Mouse (Mus musculus) c-Kit-negative CD71-positive TER-119-positive erythroid progenitor cells, embryonic 14.5 days (primary cell): ENCODE results near the gene Egln1.

ENCODE experiments used
- DNase-seq: peaks from one replicate; pipeline ENCODE4 v3.0.0-alpha.2; 2013; ENCODE audit warnings: low read depth, low spot score

Gene Egln1

DNA sequence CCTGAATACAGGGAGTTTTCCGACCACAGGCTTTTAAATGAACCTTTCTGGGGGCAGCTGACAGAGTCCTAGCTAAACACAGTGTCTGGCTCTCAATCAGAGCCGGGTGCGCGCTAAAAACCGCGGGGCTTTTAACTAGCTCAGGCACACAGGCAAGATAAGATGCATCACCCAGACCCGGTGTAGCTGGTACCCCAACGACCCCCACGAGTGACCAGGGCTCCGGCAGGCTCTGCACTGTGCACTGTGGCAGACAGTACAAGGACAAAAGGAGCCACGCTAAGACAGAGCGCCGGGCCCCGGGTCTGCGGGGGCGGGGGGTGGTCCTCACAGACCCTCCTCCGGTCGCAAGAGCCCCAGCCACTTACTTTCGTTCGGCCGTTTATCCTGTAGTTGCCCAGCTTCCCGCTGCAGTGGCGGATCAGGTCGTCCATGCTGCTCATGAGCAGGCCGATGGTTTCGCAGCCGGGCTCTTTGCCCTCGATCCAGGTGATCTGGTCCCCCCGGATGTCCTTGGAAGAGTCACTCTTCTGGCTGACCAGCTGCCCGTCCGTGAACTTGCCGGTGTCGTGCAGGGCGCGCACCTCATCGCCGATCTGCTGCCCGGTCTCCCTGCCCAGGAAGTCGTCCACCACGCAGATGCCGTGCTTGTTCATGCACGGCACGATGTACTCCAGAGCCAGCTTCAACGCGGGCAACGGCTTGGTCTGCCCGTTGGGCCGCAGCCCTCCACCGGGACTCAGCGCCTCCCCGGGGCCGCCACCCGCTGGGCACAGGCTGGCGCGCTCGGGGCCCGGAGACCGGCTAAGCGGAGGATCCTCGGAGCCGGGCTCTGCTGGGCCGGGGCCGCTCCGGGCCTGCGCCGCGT, 1.0 kb downstream of the Egln1 start:
- DNase-seq, result peak; percentile 1

DNA sequence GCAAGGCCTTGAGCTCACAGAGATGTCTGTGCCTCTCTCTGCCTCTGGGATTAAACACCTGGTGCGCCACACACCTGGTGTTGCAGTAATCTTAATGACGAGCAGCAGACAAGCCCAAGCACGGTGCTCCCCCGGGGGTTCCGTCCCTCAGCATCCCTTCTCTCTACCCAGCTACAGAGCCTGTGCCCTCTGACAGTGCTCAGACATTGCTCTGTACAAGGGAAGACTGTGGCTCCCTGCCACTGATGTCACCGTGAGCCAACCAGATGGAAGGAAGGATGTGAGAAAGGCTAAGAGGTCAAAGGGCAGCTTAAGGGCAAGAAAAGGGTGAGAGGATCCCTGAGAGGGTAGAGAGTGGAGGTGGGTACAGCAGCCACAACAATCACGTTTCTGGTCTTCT, 4.7 kb downstream of the Egln1 start:
- no peak for DNase-seq

DNA sequence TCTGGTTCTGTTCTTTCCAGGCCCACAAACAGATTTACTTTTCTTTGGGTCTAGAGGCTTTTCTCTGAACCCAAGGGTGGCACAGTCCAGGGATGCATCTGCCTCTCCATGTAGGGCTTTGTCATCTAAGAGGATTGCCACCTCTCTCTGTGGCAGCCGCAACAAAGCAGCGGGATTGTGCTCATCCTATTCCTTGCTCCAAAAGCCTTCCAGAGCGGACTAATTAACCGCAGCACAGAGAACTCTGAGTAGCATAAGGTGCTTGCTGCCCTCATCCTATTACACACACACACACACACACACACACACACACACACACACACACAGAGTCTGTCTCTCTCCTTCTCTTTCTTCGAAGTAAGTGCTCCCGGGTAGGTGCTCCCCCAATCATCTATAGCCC, 5.3 kb downstream of the Egln1 start:
- no peak for DNase-seq

DNA sequence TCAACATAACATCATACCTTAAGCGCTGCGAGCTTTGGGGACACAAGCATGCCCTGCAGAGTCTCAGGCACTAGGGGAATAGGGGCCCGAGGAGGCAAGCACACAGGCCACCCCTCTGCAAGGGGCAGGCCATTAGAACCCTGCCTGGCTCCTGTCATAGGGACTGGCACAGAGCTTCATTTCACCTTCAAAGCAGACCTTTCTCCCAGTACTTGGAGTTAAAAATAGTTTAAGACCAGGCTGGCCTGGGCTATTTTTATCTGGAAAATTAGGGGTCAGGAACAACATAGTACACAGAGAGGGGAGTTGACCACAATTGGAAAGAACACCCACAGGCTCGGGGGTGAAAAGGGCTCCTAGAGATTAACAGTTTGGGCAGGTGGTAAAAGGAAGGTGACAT, 11.8 kb downstream of the Egln1 start:
- DNase-seq, result no peak

DNA sequence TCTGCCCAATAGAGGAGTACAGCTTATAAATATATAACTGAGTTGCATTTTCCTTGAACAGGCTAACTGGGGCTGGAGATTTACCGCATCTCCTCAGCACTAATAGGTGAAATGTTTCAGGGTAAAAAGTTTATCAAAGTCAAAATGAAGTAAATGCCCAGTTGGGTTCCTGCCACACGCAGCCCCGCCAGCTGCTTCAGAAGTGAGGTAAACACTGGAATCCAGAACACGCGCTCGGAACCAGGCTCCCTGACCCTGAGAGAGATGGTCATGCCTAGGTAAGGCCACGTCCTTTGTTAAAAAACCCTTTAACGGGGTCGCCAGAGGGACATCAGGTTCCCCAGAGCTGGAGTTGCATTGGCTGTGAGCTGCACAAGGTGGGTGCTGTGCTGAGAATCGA, 12.4 kb downstream of the Egln1 start:
- DNase-seq, result no peak

DNA sequence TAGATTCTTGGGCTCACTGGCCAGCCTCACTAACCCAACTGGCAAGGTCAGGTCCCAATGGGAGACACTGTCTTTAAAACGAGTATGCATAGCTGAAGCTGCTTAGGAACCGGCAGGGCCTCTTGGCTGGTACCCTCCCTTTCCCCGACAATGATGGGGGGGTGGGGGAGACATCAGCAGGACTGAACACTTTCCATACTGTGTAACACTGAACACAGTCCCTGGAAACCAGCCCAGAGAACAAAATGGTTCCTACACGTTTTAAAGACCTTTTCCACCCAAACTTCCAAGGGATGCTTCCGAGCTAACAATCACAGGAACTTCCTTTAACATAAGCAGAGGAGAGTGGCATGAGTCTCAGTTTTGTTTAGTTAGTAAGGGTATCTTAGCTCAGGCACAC, 14.0 kb downstream of the Egln1 start:
- no peak for DNase-seq

DNA sequence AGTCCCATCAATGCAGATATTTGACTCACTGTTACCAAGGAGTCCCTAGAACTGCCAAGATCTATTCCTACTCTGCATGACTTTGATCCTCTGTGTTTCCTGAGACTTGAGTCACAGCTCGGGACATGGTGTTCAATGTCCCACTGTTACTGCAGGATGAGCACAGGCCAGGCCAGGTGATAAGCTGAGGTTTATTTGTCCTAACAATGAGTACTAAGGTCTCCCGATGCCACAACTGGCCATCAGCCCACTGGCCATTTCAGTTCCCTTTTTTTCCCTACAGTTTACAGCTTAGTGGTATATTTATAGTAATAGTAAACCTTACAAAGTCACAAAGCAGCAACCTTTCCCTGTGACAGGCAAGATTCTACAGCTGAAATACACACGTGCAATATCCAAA, 16.7 kb downstream of the Egln1 start:
- DNase-seq, result no peak

DNA sequence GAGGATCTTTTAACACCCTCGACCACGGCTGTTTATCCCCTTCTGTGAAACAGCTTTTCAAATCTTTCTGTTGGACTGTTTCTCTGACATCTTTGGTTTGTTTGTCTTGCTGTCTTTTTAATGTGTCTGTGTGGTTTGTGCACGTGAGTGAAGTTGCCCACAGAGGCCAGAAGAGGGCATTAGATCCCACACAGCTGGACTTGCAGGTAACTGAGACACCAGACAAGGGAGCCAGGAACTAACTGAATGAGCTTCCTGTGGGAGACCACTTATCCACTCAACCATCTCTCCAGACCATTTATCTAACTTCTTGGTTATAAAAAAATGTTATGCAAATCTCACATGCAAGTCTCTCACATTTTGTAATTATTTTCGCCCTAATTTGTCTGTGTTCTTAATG, 18.5 kb downstream of the Egln1 start:
- DNase-seq, result no peak

DNA sequence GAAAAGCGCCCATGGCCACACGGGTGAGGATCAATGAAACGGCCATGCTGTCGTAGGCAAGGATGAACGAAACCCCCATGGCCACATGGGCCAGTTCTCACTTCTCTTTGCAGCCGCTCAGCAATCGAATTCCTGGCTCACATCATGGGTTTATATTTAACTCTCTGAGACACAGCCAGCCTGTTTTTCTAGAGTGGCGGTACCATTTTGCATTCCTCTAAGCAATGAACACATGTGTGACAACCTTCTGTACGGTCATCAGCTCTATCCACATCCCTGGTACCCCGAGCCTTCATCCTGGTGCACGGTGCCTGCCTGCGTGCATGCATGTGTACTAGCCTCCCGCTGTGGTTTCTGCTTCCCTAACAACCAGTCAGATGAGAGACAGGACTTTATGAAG, 19.0 kb downstream of the Egln1 start:
- no peak for DNase-seq

DNA sequence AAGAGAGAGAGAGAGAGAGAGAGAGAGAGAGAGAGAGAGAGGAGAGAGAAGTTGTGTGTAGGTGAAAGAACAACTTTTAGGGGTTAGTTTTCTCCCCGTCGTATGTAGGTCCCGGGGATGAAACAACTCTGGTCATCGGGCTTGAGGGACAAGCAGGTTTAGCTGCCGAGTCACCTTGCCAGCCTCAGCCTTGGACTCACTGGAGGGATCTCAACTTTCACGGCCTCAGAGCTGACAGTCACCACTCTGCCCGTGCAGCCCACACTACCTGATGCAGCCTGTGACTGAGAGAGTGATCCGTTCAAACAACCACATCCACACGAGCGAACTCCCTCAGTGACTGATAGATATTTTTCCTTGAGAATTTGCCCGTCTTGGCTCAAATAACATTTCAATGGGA, 20.1 kb downstream of the Egln1 start:
- no peak for DNase-seq

DNA sequence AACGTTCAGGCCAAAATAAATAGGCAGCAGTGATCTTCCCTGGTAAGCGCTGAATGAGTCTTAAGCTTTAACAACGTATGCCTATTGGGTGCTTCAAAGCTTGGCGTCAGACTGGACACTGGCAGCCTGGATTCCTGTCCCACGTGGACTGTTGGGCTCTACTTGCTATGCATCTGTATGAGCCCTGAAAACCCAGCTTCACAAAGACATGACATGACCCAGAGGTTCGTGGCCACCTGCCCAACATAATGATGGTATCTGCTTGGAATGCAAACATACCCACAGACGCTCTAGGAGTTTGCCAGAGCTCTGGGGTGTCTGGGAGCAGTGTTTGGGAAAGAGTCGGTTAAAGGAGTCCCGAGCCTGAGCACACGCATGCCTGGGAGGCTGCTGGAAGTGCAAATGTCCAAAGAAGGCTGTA, 22.8 kb downstream of the Egln1 start:
- no peak for DNase-seq

DNA sequence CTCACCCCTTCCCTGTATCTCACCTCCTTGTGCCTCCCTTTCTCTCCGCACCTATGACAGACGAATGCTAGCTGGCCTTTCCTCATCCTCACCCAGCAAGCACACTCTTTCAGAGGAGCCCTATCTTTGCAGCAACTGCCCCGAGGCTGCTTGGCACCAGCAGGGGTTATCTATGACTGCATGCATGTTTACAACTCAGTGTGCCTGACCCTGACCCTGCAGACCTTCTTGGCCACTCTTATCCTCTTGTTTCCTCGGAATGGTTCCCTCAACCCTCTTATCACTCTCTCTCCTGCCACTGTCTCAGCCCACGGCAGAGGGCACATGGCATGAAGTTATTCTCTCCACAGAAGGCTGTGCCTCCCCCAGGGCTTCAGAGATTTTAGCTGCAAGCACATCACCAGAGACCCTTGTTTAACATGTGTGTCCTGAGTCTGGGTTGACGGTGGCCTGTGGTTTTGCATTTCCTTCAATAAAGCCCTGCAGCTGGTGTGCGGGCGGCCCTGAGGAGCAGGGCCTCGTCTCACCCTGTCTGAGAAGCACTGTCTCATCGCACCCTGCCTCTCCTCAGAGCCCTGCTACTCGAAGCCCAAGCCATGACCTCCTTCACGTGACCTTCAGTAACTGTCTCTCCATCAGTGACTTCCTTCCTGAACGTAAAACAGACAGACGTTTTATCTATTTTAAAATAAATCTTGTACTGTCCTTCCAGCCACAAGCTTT, 23.4 kb downstream of the Egln1 start:
- DNase-seq, result no peak

DNA sequence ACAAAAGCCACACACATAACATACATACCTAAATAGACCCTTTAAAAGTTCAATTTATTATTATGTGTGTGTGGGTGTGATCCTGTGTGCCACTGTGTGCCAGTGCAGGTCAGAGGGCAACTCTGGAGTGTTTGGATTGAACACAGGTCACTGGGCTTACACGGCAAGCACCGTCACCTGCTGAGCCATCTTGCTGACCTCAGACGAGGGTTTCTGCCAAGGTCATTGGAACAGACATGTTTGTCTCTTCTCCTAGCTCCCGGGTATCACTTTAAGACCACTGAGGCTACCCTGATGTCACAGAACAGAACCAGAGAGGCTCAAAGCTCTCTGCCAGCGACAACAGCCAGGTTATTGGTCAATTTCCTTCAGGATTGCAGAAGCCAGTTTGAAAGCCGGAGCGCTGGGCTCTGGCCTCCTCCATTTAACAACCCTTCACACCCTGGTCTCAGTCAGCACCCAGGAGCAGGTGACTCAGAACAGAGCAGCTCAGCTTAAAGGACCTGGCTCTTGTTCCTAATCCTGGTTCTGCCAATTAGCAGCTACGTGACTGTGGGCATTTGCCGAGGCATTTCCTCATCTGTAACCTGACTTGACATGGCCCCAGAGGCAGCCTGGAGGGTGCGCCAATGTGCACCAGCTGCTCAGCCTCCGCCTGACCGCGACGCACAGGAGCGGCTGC, 25.0 kb downstream of the Egln1 start:
- DNase-seq, result no peak

DNA sequence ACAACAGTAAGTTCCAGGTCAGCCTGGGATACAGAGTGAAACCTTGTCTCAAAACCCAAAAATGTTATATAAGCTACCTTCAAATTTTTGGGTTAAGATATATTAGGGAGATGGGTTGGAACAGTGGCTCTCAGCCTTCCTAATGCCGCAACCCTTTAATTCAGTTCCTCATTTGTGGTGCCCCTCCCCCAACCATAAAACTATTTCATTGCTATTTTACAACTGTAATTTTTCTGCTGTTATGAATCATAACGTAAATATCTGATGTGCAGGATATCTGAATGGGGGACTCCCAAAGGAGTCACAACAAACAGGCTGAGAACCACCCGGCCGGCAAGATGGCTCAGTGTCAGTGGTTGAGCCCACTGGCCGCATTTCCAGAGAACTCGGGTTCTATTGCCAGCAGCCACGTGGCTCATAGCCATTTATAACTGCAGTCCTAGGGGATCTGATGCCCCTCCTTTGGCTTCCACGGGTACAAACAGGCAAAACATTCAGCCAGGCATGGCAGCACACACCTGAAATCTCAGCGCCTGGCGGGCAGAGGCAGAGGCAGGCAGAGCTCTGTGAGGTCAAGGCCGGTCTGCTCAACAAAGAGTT, 26.5 kb downstream of the Egln1 start:
- no peak for DNase-seq

DNA sequence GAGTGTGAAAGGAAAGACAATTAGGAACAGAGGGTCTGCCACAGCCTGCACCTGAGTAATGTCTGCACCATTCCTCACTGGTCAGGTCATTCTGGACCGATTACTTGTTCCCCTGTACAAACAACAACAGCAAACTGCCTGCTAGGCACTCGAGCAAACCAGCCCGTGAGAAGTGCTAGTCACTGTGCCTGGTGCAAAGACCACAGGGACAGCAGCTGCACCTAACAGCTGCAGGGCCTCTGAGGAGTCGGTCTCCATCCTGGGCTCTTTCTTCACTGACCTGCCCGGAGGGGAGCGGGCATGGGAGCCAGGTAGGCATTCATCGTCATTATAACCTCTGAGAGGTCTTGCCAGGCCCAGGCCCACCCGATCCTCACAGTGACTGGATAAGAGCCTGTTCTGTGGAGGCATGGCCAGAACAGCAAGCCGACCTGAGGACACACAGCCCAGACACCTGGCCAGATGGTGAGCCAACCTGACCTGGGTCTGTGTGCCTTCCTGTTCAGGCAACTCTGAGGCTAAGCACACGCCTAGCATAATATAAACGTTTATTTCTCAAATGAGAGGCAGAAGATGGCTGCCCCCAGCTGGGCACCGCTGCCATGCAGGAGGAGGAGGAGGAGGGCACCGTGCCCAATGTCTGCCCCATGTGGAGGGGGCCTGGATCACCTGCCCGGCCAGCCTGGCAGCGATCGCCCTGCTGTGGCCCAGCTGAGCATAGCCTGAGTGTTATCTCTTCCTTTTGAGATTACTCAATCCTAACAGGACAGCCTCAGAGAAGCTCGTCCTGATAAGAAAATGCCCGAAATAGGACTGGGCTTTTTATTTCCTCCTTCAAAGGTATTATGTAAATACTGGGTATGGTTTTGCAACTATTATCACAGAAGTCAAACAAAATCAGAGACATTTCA, 27.5 kb downstream of the Egln1 start:
- DNase-seq, result no peak

DNA sequence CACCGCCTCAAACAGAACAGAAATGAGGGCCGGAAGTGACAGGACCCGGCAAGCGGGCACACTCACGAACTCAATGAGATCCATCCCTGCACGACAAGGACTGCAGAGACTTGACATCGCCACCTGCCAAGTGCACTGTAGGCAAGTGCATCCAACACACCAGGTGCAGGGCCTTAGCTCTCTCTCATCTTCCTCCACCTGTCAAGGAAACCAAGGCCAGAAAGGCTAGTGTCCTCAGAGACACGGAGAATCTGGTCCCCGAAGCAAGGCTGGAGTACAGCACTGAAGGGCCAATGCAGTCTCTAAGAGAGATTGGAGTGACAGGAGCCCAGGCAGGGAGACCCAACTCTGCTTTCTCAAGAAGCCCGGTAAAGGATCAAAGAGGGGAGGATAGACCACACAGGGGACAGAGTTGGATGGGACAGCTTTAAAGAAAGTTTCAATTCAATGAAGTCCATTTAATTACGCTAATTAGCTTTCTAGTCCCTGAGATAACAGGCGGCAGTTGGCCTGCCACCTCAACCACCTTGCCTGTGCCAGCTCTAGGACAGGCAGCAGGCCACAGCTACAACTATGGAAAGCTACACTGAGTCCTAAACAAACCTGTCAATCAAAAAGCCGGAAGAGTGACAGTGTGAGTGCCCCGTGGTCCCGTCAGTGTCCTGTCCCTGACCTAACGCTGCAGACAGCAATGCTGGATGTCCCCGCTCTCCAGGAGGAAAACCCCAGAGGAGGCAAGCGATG, 31.2 kb downstream of the Egln1 start:
- DNase-seq, result no peak

DNA sequence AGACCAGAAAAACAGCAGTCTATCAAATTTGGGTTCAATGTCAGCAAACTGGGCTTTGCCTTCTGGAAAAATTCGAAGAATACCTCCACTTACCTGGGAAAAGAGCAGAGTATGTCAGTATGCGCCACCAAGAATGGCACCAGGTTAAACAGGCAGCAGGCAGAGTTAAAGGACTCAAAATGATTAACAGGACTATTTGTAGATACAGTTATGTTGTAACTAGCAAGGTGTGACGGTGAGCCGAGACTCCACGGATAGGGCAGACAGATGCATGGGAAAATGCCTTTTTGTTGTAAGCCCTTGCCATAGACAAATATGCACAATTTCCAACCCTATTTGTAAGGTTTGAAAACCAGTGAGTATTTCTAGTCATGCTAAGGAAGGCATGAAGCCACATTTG, 35.1 kb downstream of the Egln1 start:
- DNase-seq, result no peak

DNA sequence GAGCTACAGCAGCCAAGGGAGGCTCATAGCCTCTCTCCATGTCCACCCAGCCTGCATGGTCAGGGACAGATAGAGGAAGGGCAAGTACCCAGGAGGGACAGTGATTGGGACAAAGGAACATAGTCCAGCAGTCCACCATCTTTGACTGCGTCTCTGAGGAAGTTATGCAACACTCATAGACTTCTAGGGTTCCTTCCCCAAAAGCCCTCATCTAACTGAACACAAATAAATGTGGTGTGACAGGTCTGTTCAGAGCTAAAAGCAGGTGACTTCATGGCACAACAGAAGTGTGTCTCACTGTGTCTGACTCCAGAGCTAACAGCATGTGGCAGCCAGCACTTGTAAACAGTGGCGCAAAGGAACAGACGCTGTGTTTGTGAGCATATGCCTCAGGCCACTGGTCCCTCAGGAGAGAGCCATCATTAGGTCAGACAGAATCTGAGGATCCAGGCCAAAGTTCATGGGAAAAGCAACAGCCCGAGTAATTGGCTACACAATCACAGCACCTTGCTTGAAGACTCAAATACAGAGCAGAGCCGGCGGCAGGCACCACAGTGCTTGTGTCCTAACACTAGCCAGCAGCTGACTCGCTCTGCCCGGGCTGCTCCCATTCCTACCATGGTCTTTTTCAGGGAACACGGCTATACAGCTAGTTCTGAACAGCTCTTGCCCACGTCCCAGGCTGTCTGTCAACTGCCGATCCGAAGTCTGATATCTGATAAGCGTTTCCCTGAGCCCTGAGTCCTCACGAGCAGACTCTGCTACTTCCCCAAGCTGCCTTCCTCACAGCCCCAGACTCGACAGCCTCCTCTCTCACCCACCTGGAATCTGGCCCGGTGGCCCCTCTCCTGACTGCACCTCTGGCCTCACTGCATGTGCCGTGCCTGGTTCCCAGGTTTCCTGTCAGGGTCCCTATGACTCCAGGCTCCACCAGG, 36.9 kb downstream of the Egln1 start:
- DNase-seq, result no peak

DNA sequence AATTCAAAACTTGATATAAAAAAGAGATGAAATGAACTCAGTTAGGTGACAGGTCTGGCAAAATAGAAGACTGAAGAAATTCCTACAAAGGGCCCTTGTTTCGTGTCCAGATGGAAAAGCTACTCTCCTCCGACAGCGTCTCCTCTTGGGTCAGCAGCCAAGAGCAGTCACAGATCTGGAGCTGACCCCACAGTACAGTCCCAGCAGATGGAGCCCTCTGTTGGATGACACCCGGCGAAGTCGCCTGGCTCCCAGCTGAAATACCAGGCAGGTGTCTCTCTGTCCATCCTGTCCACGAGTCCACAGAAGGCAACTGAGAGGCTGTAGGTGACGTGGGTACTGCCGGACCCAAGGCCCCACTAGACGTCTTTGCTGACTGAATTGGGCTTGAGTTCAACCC, 38.8 kb downstream of the Egln1 start:
- DNase-seq, result no peak
